8 mouse cellular contexts compared by ENCODE assay signal in genomic region chr19:5490313-5490897, GRCm38 (mm10). TPM values are rescaled to one million over a fixed set of nuclear protein-coding genes. Genes with fewer than 3 reads are reported as not detected.
A peak's percentile ranks its signal among the peaks of the same experiment; 100 is the strongest.
DNase-seq lines count a peak whose midpoint lies in the region; ATAC-seq lines count a peak whose summit lies in the region.

Cfl1 (plus strand) TSS chr19:5490455.

- H3K9me3 ChIP-seq in hindbrain, embryonic 15.5 days, result no peaks in the 10 kb centered on the region

- H3K36me3 ChIP-seq in hindbrain, embryonic 15.5 days, result peaks cover 33% of the 10 kb centered on the region

- peak within 1 kb of the TSS; percentile 97 for H3K27ac ChIP-seq in hindbrain, embryonic 15.5 days (replicated peaks)

- under 1% methylated on average over 60 of the region's 62 CpGs for WGBS in hindbrain, embryonic 15.5 days

- peaks cover 55% of the 10 kb centered on the region for H3K4me1 ChIP-seq in hindbrain, embryonic 15.5 days (replicated peaks)

- peak within 1 kb of the TSS; percentile 95 for H3K9ac ChIP-seq in hindbrain, embryonic 15.5 days

- no peaks in the 10 kb centered on the region for H3K27me3 ChIP-seq in hindbrain, embryonic 15.5 days

- H3K4me2 ChIP-seq in hindbrain, embryonic 15.5 days, result peak within 1 kb of the TSS; percentile 77

- peak; percentile 76 for ATAC-seq in hindbrain, embryonic 15.5 days (ENCODE audit: low FRiP score, low read depth)

- peak; percentile 97 for DNase-seq in R1 (ENCODE audit: low read depth, low spot score)
- DNase-seq in cerebellum, postnatal 36 days, result peak; percentile 93 to 95
- DNase-seq in frontal cortex, postnatal 36 days (ENCODE audit: low spot score in 2 of 2), result peak; percentile 95 to 97
- DNase-seq in left cerebral cortex, adult 11 months (ENCODE audit: low spot score), result peak; percentile 92
- DNase-seq in lung, postnatal 4 days, result peak; percentile 96 to 98
- peak; percentile 88 for DNase-seq in retina, postnatal 7 days (ENCODE audit: low read depth, low spot score)
- peak; percentile 88 for DNase-seq in urinary bladder, adult 2 months (ENCODE audit: low spot score)

- H3K4me3 ChIP-seq in hindbrain, embryonic 15.5 days, result peak within 1 kb of the TSS; percentile 90

RNA-seq across cellular contexts. Expression of gene Cfl1, which starts in this region (rescaled TPM):
- 3,340 and 3,538 TPM in 2 replicates for polyA plus RNA-seq in hindbrain, embryonic 15.5 days (2015; fragmentation: Nextera tagmentation; extraction: Ambion mirVana)
- polyA plus RNA-seq in urinary bladder, adult 2 months (2012; rRNA removed), result 669 and 714 TPM in 2 replicates

Comparison
In these comparisons a context has a peak if more than half of its experiments do, and no peak if none do; other contexts are left out.
1. Peak in every context shown above with its lines: DNase-seq, ATAC-seq, H3K4me3 ChIP-seq and H3K27ac ChIP-seq.